Mouse (Mus musculus) CD8-positive naive resting alpha-beta T cell, adult 2 months (primary cell): ENCODE measurements at regions not wholly inside any gene's neighbourhood (a gene's known extent, or its start where the extent isn't known, plus 50 kb on each side); places are given as distances from the start of the nearest gene placed in this dataset.
A peak's percentile ranks its signal among the peaks of the same experiment; 100 is the strongest.

ENCODE experiments used
- DNase-seq, 2 experiments: peaks; one replicate each; pipeline ENCODE4 v3.0.0; 2022; ENCODE audit warnings: low read depth in 2 of 2, low spot score in 2 of 2

DNA sequence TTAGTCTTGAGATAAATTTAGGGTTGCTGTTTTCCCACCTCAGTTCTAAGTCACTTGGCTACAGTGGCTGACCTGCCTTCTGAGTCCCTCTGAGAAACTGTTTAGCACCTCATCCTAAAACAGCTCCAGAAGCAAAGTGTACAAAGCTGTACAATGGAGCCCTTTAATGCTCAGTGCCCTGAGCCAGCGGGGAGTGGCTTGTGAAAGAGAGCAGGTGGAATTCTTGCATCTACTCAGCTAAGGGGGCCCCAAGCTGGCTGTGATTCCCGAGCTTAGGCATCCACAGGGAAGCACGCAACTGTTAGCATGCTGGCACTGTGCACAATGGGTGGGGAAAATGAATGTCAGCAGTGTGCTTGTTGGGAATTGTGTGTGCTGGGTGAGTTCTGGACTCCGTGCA, 63.2 kb upstream of the Kcnj15 start:
- no peak for DNase-seq

DNA sequence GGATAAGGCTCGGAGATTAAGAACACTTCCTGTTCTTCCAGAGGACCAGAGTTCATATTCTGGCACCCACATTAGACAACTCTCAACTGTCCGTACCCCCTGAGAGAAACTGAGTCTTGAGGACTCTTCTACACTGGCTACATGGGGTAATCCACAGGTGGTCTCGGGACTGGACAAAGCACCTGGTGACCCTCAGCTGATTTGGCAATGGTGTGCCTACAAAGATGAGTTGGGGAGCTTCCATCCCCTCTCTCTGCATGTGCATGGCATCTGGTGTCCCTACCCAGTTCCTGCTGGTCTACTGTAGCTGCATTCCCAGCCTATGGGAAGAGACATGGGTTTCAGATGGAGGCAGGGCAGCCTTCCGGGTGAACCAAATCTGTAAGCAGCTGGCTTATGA, 61.2 kb upstream of the Kcnj15 start:
- DNase-seq, result no peak

- DNase-seq, result peak; percentile 61
These were observed 60.7 kb upstream of the Kcnj15 start for GRCm38 (mm10) chr16:95196622-95197021.

DNA sequence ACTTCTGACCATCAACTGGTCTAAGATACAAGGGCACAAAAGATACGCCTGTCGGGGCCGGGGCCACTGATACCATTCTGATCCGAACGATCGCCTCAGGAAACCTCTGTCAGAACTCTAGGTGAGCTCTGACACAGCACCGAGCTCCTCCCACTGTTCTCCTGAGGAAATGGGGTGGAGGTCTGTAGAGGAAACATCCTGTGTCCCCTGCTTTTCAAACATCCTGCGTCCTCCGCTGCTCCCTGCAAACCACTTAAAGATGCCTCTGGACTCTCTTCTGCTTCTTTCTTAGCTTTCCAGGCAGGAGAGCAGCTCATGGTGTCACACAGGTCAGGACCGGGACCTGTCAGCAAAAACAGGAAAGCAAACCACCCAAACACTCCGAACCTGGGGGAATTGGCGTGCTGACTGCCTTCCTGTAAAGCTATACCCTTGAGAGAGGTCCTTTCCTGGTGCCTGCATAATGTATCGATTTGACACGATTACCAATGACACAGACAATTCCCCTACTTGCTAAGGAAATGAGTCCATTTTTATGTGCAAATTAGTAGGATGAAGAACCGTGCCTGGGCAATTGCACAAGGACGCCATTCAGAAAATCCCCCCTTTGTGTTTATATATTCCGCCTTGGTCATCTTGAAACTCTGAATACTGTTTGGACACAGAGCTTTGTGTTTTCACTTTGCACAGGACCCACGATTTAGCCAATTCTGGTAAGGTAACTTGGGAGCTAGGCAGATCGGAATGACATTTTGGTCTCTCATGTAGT, 58.4 kb upstream of the Kcnj15 start:
- DNase-seq, result no peak

DNA sequence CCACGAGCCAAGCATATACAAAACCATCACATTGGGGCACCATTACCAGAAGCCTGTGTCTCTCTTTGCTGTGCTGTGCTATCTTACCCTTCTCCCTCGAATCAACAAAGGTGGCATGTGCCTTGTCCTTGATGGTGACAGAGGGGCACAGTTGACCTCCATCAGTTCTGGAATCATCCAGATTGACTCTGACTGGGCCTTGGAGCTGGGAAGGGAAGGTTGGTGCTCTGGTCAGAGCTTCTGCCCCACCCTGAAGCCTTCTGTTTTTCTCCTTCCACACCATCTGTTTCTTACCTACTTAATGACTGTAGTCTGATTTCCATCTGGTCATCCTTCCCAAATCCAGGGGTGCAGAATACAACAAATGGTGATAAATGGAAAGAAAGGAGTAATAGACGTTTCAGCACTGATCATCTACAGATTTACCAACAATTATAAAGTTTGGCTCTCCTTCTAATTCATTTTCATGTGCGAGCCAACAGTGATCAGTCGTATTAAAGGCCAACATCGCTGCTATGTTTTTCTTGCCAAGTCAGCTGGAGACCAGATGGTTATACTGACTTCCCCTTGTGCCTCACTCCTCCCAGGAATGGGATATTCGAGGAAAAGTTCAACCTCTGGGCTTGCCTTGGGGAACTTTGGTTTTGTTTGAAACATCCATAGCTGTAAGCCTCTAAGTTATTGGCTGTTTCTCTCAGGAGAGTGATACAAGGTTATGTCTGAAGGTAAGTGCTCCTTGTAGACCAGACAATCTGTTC, 55.1 kb upstream of the Kcnj15 start:
- no peak for DNase-seq

DNA sequence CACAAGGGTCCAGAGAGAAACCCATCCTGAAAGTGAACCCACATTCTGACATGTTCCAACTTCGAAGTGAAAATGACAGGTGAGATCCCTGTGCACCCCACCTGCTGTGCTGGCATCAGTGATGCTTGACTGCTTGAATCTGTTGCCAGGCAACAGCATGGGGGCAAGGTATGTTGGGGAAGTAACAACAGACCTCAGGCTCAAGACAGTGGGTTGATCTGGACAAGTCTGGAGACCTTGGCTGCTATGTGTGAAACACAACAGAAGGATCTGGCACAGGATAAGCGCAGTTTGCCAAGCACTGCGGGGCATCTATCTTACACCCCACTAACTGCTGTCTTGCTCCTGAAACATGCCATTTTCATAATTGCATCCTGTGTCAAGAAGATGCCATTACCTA, 54.3 kb upstream of the Kcnj15 start:
- DNase-seq, result no peak

- no peak for DNase-seq
These were observed 53.6 kb upstream of the Kcnj15 start for GRCm38 (mm10) chr16:95203790-95204189.

DNA sequence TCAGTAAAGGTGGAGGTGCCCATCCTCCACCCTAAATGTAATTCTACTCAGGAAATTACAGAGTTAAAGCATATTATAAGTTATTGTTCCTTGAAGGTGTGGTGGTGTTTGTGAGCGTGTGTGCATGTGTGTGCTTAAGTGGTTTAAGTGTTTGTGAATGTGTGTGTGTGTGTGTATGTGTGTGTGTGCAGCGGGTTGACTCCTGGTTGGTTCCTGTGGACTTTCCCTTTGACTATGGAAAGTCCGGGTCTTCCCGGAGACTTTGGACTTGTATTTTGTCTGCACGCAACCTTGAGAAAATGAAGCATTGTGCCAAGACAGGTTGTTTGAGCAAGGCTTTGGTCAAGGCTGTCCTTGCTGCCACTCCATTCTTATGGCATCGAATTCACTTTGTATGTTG, 52.9 kb upstream of the Kcnj15 start:
- no peak for DNase-seq

- DNase-seq, result no peak
These were observed 50.9 kb upstream of the Kcnj15 start for GRCm38 (mm10) chr16:95206445-95206844.

DNA sequence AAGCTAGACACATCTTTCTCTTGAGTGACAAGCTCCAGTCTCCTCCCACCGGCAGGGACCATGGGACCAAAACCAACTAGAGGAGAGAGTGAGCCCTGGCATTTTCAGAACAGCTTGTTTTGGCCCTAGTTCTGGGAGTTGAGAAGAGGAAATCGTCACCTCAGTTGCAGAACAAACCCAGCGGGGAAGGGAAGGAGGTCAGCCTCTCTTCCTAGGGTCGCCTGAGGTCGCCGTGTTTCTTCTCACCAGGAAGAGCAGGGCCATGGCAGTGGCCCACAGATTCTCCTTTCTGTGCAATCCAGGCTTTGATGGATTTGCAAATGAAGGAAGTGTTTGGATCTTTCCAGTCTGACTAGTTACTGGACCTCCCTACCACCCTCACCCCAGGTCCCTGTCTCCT, 49.8 kb upstream of the Kcnj15 start:
- DNase-seq, result no peak
